Mouse (Mus musculus): ENCODE measurements around the gene Zbtb16. TPM values are rescaled to one million over a fixed set of nuclear protein-coding genes. Genes with fewer than 3 reads are reported as not detected.

The Zbtb16 gene
- polyA plus RNA-seq, 1 experiment from 2014 or later = 13.3 TPM

- Histone ChIP-seq H3K9me3 (ENCODE audit: control insufficient read depth, low read length) (no peaks in the 10 kb centered on the region), H3K9ac (ENCODE audit: low read length) (no peak overlapping the region), H3K4me2 (ENCODE audit: low read depth, low read length) (no peak overlapping the region), H3K27me3 (ENCODE audit: control insufficient read depth, insufficient read depth, low read depth, low read length) (peaks cover 8% of the 10 kb centered on the region; the same call in 1 of the 2 replicates), H3K4me1 (replicated peaks; ENCODE audit: control insufficient read depth, insufficient read depth, low read length) (no peaks in the 10 kb centered on the region), H3K27ac (ENCODE audit: low read length) (no peak overlapping the region), H3K4me3 (ENCODE audit: low read length) (no peak overlapping the region), H3K36me3 (ENCODE audit: control insufficient read depth, insufficient read depth, low read length) (no peaks in the 10 kb centered on the region)
- ATAC-seq (ENCODE audit: low read depth) = peak; percentile 23; the same call in 1 of the 2 replicates
- whole genome bisulfite sequencing = 35% methylated on average over 15 of the region's 15 CpGs
Measured at GRCm38 (mm10) chr9:48638176-48638803, 197.7 kb downstream of the Zbtb16 start.

- Histone ChIP-seq H3K4me1 (replicated peaks; ENCODE audit: control insufficient read depth, insufficient read depth, low read length) (no peaks in the 10 kb centered on the region), H3K36me3 (ENCODE audit: control insufficient read depth, insufficient read depth, low read length) (no peaks in the 10 kb centered on the region), H3K9ac (ENCODE audit: low read length) (no peak overlapping the region), H3K27me3 (ENCODE audit: control insufficient read depth, insufficient read depth, low read depth, low read length) (peaks cover 8% of the 10 kb centered on the region; the same call in 1 of the 2 replicates), H3K4me2 (ENCODE audit: low read depth, low read length) (no peak overlapping the region), H3K27ac (ENCODE audit: low read length) (no peak overlapping the region), H3K9me3 (ENCODE audit: control insufficient read depth, low read length) (no peaks in the 10 kb centered on the region), H3K4me3 (ENCODE audit: low read length) (no peak overlapping the region)
- WGBS = 83% methylated on average over 7 of the region's 7 CpGs
- no peak for ATAC-seq (ENCODE audit: low read depth)
Measured at GRCm38 (mm10) chr9:48637161-48637560, 198.9 kb downstream of the Zbtb16 start.

GRCm38 (mm10) chr9:48635576-48636350 is 200.3 kb downstream of the Zbtb16 start:
- no peak for ATAC-seq (ENCODE audit: low read depth)
- Histone ChIP-seq H3K36me3 (ENCODE audit: control insufficient read depth, insufficient read depth, low read length) (no peaks in the 10 kb centered on the region), H3K27ac (ENCODE audit: low read length) (no peak overlapping the region), H3K4me1 (replicated peaks; ENCODE audit: control insufficient read depth, insufficient read depth, low read length) (no peaks in the 10 kb centered on the region), H3K4me2 (ENCODE audit: low read depth, low read length) (no peak overlapping the region), H3K27me3 (ENCODE audit: control insufficient read depth, insufficient read depth, low read depth, low read length) (peaks cover 8% of the 10 kb centered on the region; the same call in 1 of the 2 replicates), H3K9ac (ENCODE audit: low read length) (no peak overlapping the region), H3K9me3 (ENCODE audit: control insufficient read depth, low read length) (no peaks in the 10 kb centered on the region), H3K4me3 (ENCODE audit: low read length) (no peak overlapping the region)
- 37% methylated on average over 18 of the region's 18 CpGs for WGBS

GRCm38 (mm10) chr9:48633147-48633546 is 202.9 kb downstream of the Zbtb16 start:
- Histone ChIP-seq H3K36me3 (ENCODE audit: control insufficient read depth, insufficient read depth, low read length) (no peaks in the 10 kb centered on the region), H3K9ac (ENCODE audit: low read length) (no peak overlapping the region), H3K9me3 (ENCODE audit: control insufficient read depth, low read length) (no peaks in the 10 kb centered on the region), H3K4me1 (replicated peaks; ENCODE audit: control insufficient read depth, insufficient read depth, low read length) (no peaks in the 10 kb centered on the region), H3K4me3 (ENCODE audit: low read length) (no peak overlapping the region), H3K4me2 (ENCODE audit: low read depth, low read length) (no peak overlapping the region), H3K27ac (ENCODE audit: low read length) (no peak overlapping the region), H3K27me3 (ENCODE audit: control insufficient read depth, insufficient read depth, low read depth, low read length) (peaks cover 8% of the 10 kb centered on the region; the same call in 1 of the 2 replicates)
- 58% methylated on average over 6 of the region's 6 CpGs for WGBS
- ATAC-seq (ENCODE audit: low read depth) = no peak

- no peaks in the 10 kb centered on the region for H3K4me1 ChIP-seq (replicated peaks; ENCODE audit: control insufficient read depth, insufficient read depth, low read length)
- H3K36me3 ChIP-seq (ENCODE audit: control insufficient read depth, insufficient read depth, low read length) = no peaks in the 10 kb centered on the region
- no peaks in the 10 kb centered on the region for H3K9me3 ChIP-seq (ENCODE audit: control insufficient read depth, low read length)
- no peak overlapping the region for H3K9ac ChIP-seq (ENCODE audit: low read length)
- 90% methylated on average over 1 of the region's 1 CpGs for WGBS
- no peak for ATAC-seq (ENCODE audit: low read depth)
- H3K27me3 ChIP-seq (ENCODE audit: control insufficient read depth, insufficient read depth, low read depth, low read length) = no peaks in the 10 kb centered on the region
- no peak overlapping the region for H3K27ac ChIP-seq (ENCODE audit: low read length)
- no peak overlapping the region for H3K4me3 ChIP-seq (ENCODE audit: low read length)
- no peak overlapping the region for H3K4me2 ChIP-seq (ENCODE audit: low read depth, low read length)
Measured at GRCm38 (mm10) chr9:48619268-48619667, 216.8 kb downstream of the Zbtb16 start.

- Histone ChIP-seq H3K9me3 (ENCODE audit: control insufficient read depth, low read length) (no peaks in the 10 kb centered on the region), H3K4me2 (ENCODE audit: low read depth, low read length) (0 out of 2 replicates have a peak overlapping the region, but pooled peaks have one; percentile 12), H3K4me1 (replicated peaks; ENCODE audit: control insufficient read depth, insufficient read depth, low read length) (no peaks in the 10 kb centered on the region), H3K4me3 (ENCODE audit: low read length) (no peak overlapping the region), H3K27me3 (ENCODE audit: control insufficient read depth, insufficient read depth, low read depth, low read length) (no peaks in the 10 kb centered on the region), H3K36me3 (ENCODE audit: control insufficient read depth, insufficient read depth, low read length) (no peaks in the 10 kb centered on the region), H3K9ac (ENCODE audit: low read length) (no peak overlapping the region), H3K27ac (ENCODE audit: low read length) (no peak overlapping the region)
- WGBS = 20% methylated on average over 6 of the region's 6 CpGs
- ATAC-seq (ENCODE audit: low read depth) = peak; percentile 65
Measured at GRCm38 (mm10) chr9:48618589-48618988, 217.4 kb downstream of the Zbtb16 start.

- Histone ChIP-seq H3K4me1 (replicated peaks; ENCODE audit: control insufficient read depth, insufficient read depth, low read length) (no peaks in the 10 kb centered on the region), H3K9me3 (ENCODE audit: control insufficient read depth, low read length) (no peaks in the 10 kb centered on the region), H3K9ac (ENCODE audit: low read length) (no peak overlapping the region), H3K4me3 (ENCODE audit: low read length) (no peak overlapping the region), H3K36me3 (ENCODE audit: control insufficient read depth, insufficient read depth, low read length) (no peaks in the 10 kb centered on the region), H3K27me3 (ENCODE audit: control insufficient read depth, insufficient read depth, low read depth, low read length) (no peaks in the 10 kb centered on the region), H3K27ac (ENCODE audit: low read length) (no peak overlapping the region), H3K4me2 (ENCODE audit: low read depth, low read length) (no peak overlapping the region)
- ATAC-seq (ENCODE audit: low read depth) = peak; percentile 79
- WGBS = 64% methylated on average over 8 of the region's 8 CpGs
Measured at GRCm38 (mm10) chr9:48618111-48618510, 217.9 kb downstream of the Zbtb16 start.

- H3K9me3 ChIP-seq (ENCODE audit: control insufficient read depth, low read length) = no peaks in the 10 kb centered on the region
- H3K36me3 ChIP-seq (ENCODE audit: control insufficient read depth, insufficient read depth, low read length) = no peaks in the 10 kb centered on the region
- no peak overlapping the region for H3K9ac ChIP-seq (ENCODE audit: low read length)
- WGBS = 78% methylated on average over 3 of the region's 3 CpGs
- no peak for ATAC-seq (ENCODE audit: low read depth)
- no peaks in the 10 kb centered on the region for H3K4me1 ChIP-seq (replicated peaks; ENCODE audit: control insufficient read depth, insufficient read depth, low read length)
- no peaks in the 10 kb centered on the region for H3K27me3 ChIP-seq (ENCODE audit: control insufficient read depth, insufficient read depth, low read depth, low read length)
- no peak overlapping the region for H3K27ac ChIP-seq (ENCODE audit: low read length)
- no peak overlapping the region for H3K4me2 ChIP-seq (ENCODE audit: low read depth, low read length)
- no peak overlapping the region for H3K4me3 ChIP-seq (ENCODE audit: low read length)
Measured at GRCm38 (mm10) chr9:48617511-48618010, 218.5 kb downstream of the Zbtb16 start.

GRCm38 (mm10) chr9:48613221-48613620 is 222.8 kb downstream of the Zbtb16 start:
- no peaks in the 10 kb centered on the region for H3K36me3 ChIP-seq (ENCODE audit: control insufficient read depth, insufficient read depth, low read length)
- no peak for ATAC-seq (ENCODE audit: low read depth)
- whole genome bisulfite sequencing = 80% methylated on average over 4 of the region's 4 CpGs
- no peaks in the 10 kb centered on the region for H3K27me3 ChIP-seq (ENCODE audit: control insufficient read depth, insufficient read depth, low read depth, low read length)
- no peak overlapping the region for H3K4me3 ChIP-seq (ENCODE audit: low read length)
- no peaks in the 10 kb centered on the region for H3K9me3 ChIP-seq (ENCODE audit: control insufficient read depth, low read length)
- no peaks in the 10 kb centered on the region for H3K4me1 ChIP-seq (replicated peaks; ENCODE audit: control insufficient read depth, insufficient read depth, low read length)
- no peak overlapping the region for H3K4me2 ChIP-seq (ENCODE audit: low read depth, low read length)
- H3K27ac ChIP-seq (ENCODE audit: low read length) = no peak overlapping the region
- no peak overlapping the region for H3K9ac ChIP-seq (ENCODE audit: low read length)
